Mouse (Mus musculus) kidney, postnatal 0 days (tissue): ENCODE data around the gene Atxn3. TPM values are rescaled to one million over a fixed set of nuclear protein-coding genes. Genes with fewer than 3 reads are reported as not detected.

Experiments
- ATAC-seq: fragments of 200-750 bp; cut with Nextera tagmentation; replicated peaks from 2 replicates; pipeline ENCODE4 v1.8.0; 2017; ENCODE audit warnings: low read depth, moderate number of reproducible peaks, moderate TSS enrichment, moderate library complexity; ENCODE audit not compliant: low FRiP score
- DNase-seq: peaks from one replicate; pipeline ENCODE4 v3.0.0-alpha.2; 2016; ENCODE audit warnings: low spot score
- H3K27ac ChIP-seq: fragments of 300-500 bp; sonication (generic); 2 replicates; pipeline ENCODE4 v1.5.1; 2014; ENCODE audit warnings: mild to moderate bottlenecking
- H3K27me3 ChIP-seq: fragments of 300-500 bp; sonication (generic); 2 replicates; pipeline ENCODE4 v1.6.1; 2014; ENCODE audit warnings: low read length, mixed read lengths; ENCODE audit not compliant: insufficient read depth
- H3K36me3 ChIP-seq: fragments of 300-500 bp; sonication (generic); 2 replicates; pipeline ENCODE4 v1.6.1; 2014; ENCODE audit warnings: low read length, mixed read lengths; ENCODE audit not compliant: insufficient read depth
- H3K4me1 ChIP-seq: fragments of 300-500 bp; sonication (generic); replicated peaks from 2 replicates; pipeline ENCODE4 v1.6.1; 2014; ENCODE audit warnings: antibody characterized with exemption, low read length, mixed read lengths; ENCODE audit not compliant: insufficient read depth
- H3K4me2 ChIP-seq: fragments of 300-500 bp; sonication (generic); 2 replicates; pipeline ENCODE4 v1.6.1; 2014; ENCODE audit warnings: mild to moderate bottlenecking, low read length, moderate library complexity, mixed read lengths
- H3K4me3 ChIP-seq: fragments of 300-500 bp; sonication (generic); replicated peaks from 2 replicates; pipeline ENCODE4 v1.5.1; 2014; ENCODE audit warnings: low read depth, low read length
- H3K9ac ChIP-seq: fragments of 300-500 bp; sonication (generic); 2 replicates; pipeline ENCODE4 v1.6.1; 2014; ENCODE audit warnings: low read depth, low read length
- H3K9me3 ChIP-seq: fragments of 300-500 bp; sonication (generic); replicated peaks from 2 replicates; pipeline ENCODE4 v1.6.1; 2016; ENCODE audit warnings: low read length, inconsistent platforms, mixed read lengths
- CTCF ChIP-seq: IDR thresholded peaks from 2 replicates; pipeline ENCODE4 v1.5.1; 2016; ENCODE audit warnings: antibody characterized with exemption, low read depth, mild to moderate bottlenecking, moderate library complexity
- WGBS: fragments of 180-500 bp; shearing (Covaris S2); extraction: QIAGEN DNeasy Blood & Tissue Kit; methylation state at CpG from one replicate; pipeline ENCODE4 v1.1.7; 2014; 5-methylcytosine and 5-hydroxymethylcytosine counted together
- polyA plus RNA-seq: library from polyadenylated mRNA; unstranded; fragments of >200 nt; fragmentation: Nextera tagmentation; extraction: Ambion mirVana; gene quantifications from 2 replicates; pipeline ENCODE4 v1.2.1, GENCODE M21; 2015

The Atxn3 gene
- polyA plus RNA-seq, 1 experiment from 2014 or later, result 13.9 TPM

DNA sequence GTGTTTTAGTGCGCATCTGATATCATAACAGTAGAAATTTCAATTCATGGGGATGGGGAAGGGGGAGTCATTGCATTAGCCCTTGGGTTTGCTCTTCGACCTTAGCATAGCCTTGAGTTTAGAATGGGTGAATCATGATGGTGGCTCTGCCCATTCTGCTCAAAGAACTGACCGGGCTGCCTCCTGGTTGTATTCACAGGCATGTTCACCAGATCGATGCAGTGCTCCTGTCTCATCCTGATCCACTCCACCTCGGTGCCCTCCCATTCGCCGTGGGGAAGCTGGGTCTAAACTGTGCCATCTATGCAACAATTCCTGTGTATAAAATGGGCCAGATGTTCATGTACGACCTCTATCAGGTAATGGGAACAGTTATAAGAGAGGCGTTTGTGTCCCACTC lies 24.9 kb upstream of the Atxn3 start:
- no peak for ATAC-seq
- DNase-seq, result no peak
- no peak overlapping the region for H3K27ac ChIP-seq
- H3K9me3 ChIP-seq, result no peaks in the 10 kb centered on the region
- H3K9ac ChIP-seq, result no peak overlapping the region
- H3K4me3 ChIP-seq, result no peak overlapping the region
- no peak overlapping the region for H3K4me2 ChIP-seq
- TF ChIP-seq CTCF, result no peak
- H3K27me3 ChIP-seq, result no peaks in the 10 kb centered on the region
- H3K36me3 ChIP-seq, result peaks cover 36% of the 10 kb centered on the region
- H3K4me1 ChIP-seq, result no peaks in the 10 kb centered on the region
- 93% methylated on average over 9 of the region's 9 CpGs for WGBS

DNA sequence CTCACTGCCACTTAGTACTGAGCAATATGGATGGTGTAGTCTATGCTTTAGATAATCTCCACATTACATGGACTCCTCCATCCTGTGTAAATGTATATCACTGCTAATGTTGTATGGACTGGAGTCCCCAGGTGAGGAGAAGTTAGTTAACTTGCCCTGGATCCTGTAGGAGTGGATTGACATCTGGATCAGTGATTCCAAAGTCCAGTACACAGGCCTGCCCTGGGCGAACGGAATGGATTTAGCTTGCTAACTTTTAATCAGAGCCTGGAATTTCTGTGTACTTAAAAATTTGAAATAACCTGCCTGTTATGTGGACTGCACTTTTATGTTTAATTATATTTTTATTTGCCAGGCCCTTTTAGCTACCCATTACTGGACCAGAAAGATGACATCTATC lies 23.5 kb upstream of the Atxn3 start:
- H3K4me1 ChIP-seq, result 0 out of 2 replicates have a peak, but pooled peaks cover 12% of the 10 kb centered on the region
- ATAC-seq, result no peak
- WGBS, result 91% methylated on average over 2 of the region's 2 CpGs

GRCm38 (mm10) chr12:101980266-101980665 lies 22.2 kb upstream of the Atxn3 start:
- 0 out of 2 replicates have a peak, but pooled peaks cover 14% of the 10 kb centered on the region for H3K4me1 ChIP-seq
- H3K9me3 ChIP-seq, result no peaks in the 10 kb centered on the region
- H3K4me2 ChIP-seq, result no peak overlapping the region
- H3K4me3 ChIP-seq, result no peak overlapping the region
- WGBS, result 59% methylated on average over 5 of the region's 5 CpGs
- H3K36me3 ChIP-seq, result peaks cover 22% of the 10 kb centered on the region
- H3K27me3 ChIP-seq, result no peaks in the 10 kb centered on the region
- ATAC-seq, result no peak
- H3K9ac ChIP-seq, result no peak overlapping the region
- TF ChIP-seq CTCF, result no peak
- no peak for DNase-seq
- no peak overlapping the region for H3K27ac ChIP-seq

More for the DNA sequence above, 23.5 kb upstream of the Atxn3 start:
- no peak for DNase-seq
- H3K4me3 ChIP-seq, result no peak overlapping the region
- H3K27me3 ChIP-seq, result no peaks in the 10 kb centered on the region
- no peak overlapping the region for H3K4me2 ChIP-seq
- peaks cover 25% of the 10 kb centered on the region for H3K36me3 ChIP-seq
- no peak overlapping the region for H3K9ac ChIP-seq
- no peak overlapping the region for H3K27ac ChIP-seq
- TF ChIP-seq CTCF, result no peak
- no peaks in the 10 kb centered on the region for H3K9me3 ChIP-seq

GRCm38 (mm10) chr12:101979213-101979750 lies 21.2 kb upstream of the Atxn3 start:
- H3K4me2 ChIP-seq, result no peak overlapping the region
- H3K27me3 ChIP-seq, result no peaks in the 10 kb centered on the region
- no peaks in the 10 kb centered on the region for H3K9me3 ChIP-seq
- no peak for ATAC-seq
- no peak overlapping the region for H3K9ac ChIP-seq
- WGBS, result 91% methylated on average over 8 of the region's 8 CpGs
- no peak for DNase-seq
- H3K36me3 ChIP-seq, result peaks cover 17% of the 10 kb centered on the region; the same call in 1 of the 2 replicates
- H3K4me1 ChIP-seq, result 0 out of 2 replicates have a peak, but pooled peaks cover 14% of the 10 kb centered on the region
- H3K27ac ChIP-seq, result no peak overlapping the region
- no peak for TF ChIP-seq CTCF
- no peak overlapping the region for H3K4me3 ChIP-seq

DNA sequence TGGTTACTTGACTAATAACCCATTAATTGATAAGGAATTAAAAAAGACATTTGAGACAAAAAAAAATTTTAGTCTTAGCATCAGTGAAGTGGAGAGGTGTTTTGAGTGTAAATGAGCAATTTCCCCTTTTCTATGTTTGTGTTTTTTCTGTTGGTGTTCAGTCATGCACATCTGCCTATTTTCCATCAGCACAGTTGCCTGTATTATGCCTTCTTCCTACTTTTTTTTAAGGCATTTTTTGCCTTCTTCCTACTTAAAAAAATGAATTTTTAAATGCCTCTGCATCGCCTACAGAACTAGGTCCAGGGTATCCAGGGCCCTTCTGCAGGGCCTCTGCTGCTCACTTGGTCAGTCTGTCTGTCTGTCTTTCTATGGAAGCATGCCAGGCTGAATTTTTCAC lies 20.5 kb upstream of the Atxn3 start:
- WGBS, result 97% methylated on average over 1 of the region's 1 CpGs
- Histone ChIP-seq H3K9ac (no peak overlapping the region), H3K27me3 (no peaks in the 10 kb centered on the region), H3K4me1 (0 out of 2 replicates have a peak, but pooled peaks cover 14% of the 10 kb centered on the region), H3K9me3 (no peaks in the 10 kb centered on the region), H3K4me2 (no peak overlapping the region), H3K4me3 (no peak overlapping the region), H3K36me3 (peaks cover 10% of the 10 kb centered on the region; the same call in 1 of the 2 replicates), H3K27ac (no peak overlapping the region)
- ATAC-seq (no peak), DNase-seq (no peak)
- TF ChIP-seq CTCF, result no peak

DNA sequence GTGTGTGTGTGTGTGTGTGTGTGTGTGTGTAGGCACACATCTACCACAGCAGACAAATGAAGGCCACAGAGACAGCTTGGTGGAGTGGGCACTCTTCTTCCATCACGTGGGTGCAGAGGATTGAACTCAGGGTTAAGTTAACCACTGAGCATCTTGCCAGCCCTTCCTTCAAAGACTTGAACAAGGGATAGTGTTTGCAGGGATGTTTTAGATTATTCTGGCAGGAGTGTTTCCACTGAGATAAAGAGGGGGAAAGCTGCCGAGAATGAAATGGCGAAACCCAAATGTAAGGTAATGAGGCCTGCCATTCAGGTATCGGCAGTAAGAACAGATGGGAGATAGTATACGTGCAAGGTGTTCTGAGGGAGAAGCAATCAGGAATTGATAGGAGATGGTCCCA lies 20.1 kb upstream of the Atxn3 start:
- Histone ChIP-seq H3K4me3 (no peak overlapping the region), H3K4me2 (no peak overlapping the region), H3K36me3 (peaks cover 8% of the 10 kb centered on the region; the same call in 1 of the 2 replicates), H3K27me3 (no peaks in the 10 kb centered on the region), H3K9ac (no peak overlapping the region), H3K9me3 (no peaks in the 10 kb centered on the region), H3K4me1 (0 out of 2 replicates have a peak, but pooled peaks cover 14% of the 10 kb centered on the region), H3K27ac (no peak overlapping the region)
- ATAC-seq (no peak), DNase-seq (no peak)
- WGBS, result 82% methylated on average over 5 of the region's 5 CpGs
- TF ChIP-seq CTCF, result no peak
